Mouse (Mus musculus) brown adipose tissue, adult 24 weeks (tissue): ENCODE measurements around the gene Gsto1. TPM values are rescaled to one million over a fixed set of nuclear protein-coding genes. Genes with fewer than 3 reads are reported as not detected.

ENCODE experiments used
- H3K27ac ChIP-seq: fragments of 200-500 bp; replicated peaks from 2 replicates; pipeline ENCODE4 v1.5.1; 2012; ENCODE audit warnings: low read depth, mild to moderate bottlenecking, low read length
- H3K4me1 ChIP-seq: fragments of 200-500 bp; 2 replicates; pipeline ENCODE4 v1.6.1; 2012; ENCODE audit warnings: low read length, mixed read lengths; ENCODE audit not compliant: control insufficient read depth, insufficient read depth, insufficient read length
- H3K4me3 ChIP-seq: fragments of 200-500 bp; 2 replicates; pipeline ENCODE4 v1.5.1; 2012; ENCODE audit warnings: low read depth, mild to moderate bottlenecking, low read length, moderate library complexity; ENCODE audit not compliant: insufficient read depth
- polyA plus RNA-seq: library from polyadenylated mRNA; stranded (reverse); fragments of >200 nt; gene quantifications from 2 replicates; pipeline ENCODE4 v1.2.4, GENCODE M21; 2012; ENCODE audit not compliant: missing spikeins, insufficient read depth, insufficient read length

Gsto1 gene
- polyA plus RNA-seq = 148 and 196 TPM in 2 replicates

DNA sequence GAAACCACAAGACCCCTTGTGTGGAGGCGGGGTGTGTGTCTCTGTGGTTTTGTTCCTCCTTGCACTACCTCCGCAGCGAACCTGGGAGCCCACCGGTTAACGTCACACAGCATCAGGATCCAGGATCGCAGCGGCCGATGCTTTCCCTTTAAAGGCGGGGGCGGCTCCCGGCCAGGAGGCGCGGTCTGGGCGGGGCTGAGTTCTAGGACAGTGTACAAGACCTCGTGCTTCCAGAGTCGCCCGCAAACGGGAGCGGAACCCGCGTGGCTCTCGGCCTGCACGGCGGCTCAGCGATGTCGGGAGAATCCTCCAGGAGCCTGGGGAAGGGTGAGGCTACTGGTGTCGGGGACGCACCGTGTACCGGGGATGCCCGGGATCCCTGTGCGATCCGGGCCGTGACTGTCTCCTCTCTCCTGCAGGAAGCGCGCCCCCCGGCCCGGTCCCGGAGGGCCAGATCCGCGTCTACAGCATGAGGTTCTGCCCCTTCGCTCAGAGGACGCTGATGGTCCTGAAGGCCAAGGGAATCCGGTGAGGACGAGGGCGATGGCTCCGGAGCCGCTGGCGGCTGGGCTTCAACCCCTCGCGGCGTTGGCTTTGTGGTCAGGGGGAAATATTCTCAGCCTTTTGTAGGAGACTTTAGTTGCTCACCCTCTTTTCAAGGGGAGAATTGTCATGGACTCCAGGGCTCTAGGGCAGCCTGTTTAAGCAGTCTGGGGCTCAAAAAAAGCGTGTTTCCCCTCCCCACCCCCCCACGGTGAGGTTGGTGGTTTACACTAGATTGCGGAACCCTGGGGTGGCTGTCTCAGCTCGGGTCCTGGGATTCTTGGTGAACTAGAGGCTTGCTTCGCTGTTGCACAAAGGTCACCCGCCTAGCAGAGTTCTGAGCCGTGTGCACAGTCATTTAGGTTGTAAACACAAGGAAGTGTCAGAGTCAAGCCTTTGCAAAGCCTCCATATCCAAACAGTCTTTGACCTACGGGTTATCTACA, at the start of gene Gsto1:
Gene Gsto1 (plus strand): TSS at position 175 of the 988 bp plus-strand sequence.
- Histone ChIP-seq H3K4me3 (peak within 1 kb of the TSS; percentile 76), H3K27ac (no peak within 1 kb of the TSS), H3K4me1 (no peaks in the 10 kb centered on the region)

DNA sequence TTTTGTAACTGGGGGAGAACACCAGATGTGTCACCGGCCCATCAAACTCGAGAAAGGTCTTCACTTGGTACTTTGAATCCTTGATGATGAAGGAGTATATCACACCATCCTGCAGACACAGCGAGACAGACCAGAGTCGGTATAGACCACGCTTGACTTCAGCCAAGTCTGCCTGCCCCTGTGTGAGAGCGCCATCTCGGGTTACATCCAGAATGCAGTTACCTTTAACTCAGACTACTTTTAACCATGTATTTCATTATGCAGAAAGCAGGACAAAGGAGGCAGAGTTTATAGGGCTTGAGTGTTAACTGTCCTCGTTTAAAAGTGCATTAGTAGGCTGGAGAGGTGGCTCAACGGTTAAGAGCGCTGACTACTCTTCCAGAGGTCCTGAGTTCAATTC, 42.7 kb upstream of the Gsto1 start:
- H3K4me3 ChIP-seq = no peak overlapping the region
- no peaks in the 10 kb centered on the region for H3K4me1 ChIP-seq
- no peak overlapping the region for H3K27ac ChIP-seq

DNA sequence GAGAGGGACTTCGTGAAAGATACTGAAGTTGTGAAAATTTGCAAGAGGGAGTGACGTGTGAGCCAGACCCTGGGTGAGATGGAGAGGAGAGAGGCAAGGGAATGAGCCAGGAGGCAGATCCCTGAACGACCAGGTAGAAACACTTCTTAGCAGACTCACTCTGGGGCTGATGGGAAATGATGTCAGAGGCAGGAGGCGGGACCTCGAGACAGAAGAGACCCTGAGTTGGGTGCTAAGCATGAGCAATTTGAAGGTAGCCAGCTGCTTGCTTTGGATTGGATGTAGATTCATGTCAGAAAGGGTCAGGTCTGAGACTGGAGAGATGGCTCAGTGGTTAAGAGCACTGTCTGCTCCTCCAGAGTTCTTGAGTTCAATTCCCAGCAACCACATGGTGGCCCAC, 40.0 kb upstream of the Gsto1 start:
- no peak overlapping the region for H3K27ac ChIP-seq
- no peaks in the 10 kb centered on the region for H3K4me1 ChIP-seq
- no peak overlapping the region for H3K4me3 ChIP-seq

DNA sequence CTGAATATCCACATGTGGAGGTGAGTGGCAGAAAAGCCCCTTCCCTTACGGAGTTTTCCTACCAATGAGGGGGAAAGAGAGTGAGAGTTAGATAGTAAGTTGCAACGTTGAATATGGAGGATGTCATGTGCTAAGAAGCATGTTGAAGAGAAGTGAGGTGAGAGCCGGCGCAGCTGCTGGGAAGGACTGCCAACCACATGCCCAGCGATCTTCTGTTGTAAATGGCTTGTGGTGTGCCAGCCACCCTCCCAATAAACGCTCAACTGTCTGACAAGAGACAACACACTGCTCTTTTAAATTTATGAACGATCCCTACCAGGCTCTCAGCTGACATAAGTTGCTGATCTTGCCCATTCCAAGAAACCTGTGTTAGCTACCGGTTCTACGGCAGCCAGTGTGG, 37.1 kb upstream of the Gsto1 start:
- Histone ChIP-seq H3K27ac (no peak overlapping the region), H3K4me1 (no peaks in the 10 kb centered on the region)

DNA sequence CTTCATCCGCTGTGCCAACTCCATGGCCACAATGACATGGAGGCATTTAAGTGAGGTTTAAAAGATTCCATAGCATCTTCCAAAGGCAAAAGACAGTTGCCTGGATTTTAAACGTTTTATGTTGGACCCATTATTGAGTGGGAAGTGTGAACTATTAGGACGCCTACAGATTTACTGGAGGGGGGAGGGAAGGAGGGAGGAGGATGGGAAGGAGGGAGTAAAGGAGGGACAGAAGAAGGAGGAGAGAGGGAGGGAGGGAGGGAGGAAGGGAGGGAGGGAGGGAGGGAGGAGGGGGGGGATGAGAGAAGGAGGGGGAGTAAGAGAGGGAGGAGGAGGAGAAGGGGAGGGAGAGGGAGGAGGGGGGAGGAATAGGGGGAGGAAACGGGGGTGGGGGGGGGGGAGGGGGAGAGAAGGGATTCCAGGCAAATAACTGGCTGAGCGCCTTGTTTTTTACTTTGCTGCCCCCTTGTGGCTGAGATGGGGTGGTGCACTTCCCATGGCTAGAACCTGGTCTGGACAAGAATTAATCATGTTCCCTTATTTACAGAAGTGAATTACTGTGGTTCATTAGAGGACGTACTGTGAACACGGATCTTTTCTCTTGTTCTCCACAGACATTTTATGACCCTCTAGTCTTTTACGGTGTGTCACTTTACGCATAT, 33.8 kb upstream of the Gsto1 start:
- H3K4me1 ChIP-seq = no peaks in the 10 kb centered on the region
- H3K4me3 ChIP-seq = no peak overlapping the region
- H3K27ac ChIP-seq = no peak overlapping the region

More for the DNA sequence above, 37.1 kb upstream of the Gsto1 start:
- H3K4me3 ChIP-seq = no peak overlapping the region

DNA sequence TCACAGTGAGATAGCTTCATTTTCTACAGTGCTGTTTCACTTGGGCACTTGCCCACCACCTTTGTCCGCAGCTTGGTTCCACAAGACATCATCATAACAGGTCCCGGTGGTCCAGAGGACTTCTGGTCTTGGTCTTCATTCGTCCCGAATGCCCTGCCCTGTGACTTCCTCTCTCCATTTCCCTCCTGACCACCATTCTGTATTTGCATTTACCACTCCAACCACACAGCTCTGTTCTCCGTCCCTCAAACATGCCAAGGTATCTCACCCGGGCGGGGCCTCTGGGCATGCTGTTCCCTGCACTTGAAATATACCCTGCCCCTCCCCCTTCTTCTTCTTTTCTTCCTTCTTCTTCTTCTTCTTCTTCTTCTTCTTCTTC, 33.3 kb upstream of the Gsto1 start:
- no peak overlapping the region for H3K4me3 ChIP-seq
- no peaks in the 10 kb centered on the region for H3K4me1 ChIP-seq
- H3K27ac ChIP-seq = no peak overlapping the region

DNA sequence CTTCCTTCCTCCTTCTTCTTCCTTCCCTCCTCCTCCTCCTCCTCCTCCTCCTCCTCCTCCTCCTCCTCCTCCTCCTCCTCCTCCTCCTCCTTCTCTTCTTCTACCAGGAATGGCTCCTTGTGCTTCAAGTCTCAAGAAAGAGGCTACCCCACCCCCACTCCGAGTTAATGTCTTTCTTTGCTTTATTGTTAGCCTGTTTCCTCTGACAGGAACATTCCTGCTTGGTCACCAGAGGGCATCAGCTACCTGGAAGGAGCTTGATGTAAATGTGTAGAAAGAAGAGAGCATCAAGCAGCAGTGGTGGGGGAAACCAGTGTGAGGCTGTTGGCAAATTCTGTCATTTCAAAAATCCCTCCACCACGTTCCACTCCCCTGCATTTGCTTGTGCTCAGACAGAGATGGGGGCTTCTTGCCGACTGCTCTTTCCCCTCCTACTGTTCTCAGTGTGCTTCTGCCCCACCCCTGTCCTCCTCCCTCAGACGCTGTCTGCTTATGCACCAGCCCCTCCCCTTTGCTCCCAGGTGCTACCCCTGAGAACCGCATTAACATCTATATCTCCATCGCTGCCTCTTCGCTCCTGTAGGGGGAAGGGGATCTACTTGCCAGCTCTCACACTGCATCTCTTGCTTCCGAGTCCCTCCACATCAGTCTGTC, 32.5 kb upstream of the Gsto1 start:
- Histone ChIP-seq H3K4me3 (no peak overlapping the region), H3K4me1 (no peaks in the 10 kb centered on the region)

DNA sequence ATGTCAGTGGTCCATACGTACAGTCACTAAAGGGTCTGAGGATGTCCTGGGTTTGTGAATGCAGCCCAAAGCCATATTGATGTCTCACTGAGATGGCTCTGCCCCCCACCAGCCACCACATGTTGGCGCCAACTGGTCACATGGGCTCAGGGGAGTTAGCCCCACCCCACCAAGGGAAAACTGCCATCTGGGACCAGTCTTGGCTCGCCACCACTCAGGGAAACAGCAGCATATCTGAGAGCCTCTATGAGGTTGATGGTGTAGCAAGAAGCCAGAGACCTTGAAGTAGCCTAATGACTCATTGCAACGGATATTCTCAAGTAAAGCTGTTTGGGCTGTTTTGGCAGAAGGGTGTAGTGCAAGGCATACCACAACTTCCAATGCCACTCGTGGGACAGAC, 30.7 kb upstream of the Gsto1 start:
- H3K27ac ChIP-seq = no peak overlapping the region
- H3K4me3 ChIP-seq = no peak overlapping the region
- H3K4me1 ChIP-seq = no peaks in the 10 kb centered on the region

More for the DNA sequence above, 32.5 kb upstream of the Gsto1 start:
- no peak overlapping the region for H3K27ac ChIP-seq

DNA sequence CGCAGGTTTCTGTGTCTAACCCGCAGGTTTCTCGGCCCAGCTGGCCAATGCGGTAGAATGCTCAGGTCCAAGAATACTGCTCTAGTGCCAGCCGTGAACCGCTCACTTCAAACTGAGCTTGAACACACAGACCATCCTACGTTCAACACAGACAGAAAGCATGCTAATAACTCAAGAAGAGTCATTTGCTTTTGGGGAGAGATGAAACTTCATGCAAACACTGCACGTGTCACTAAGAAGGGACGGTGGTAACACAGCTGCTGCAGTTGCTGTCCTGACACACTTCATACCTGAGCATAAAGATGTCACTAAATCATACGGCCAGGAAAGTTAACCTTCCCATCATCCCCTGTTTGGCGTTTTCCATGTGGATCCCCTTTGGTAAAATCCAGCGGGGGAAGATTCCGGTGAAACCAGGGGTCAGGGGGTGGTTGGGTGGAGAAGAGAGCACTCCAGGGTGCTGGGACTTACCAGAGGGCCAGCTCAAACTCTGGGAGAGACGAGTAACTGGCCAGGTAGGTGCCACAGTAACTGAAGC, 24.8 kb upstream of the Gsto1 start:
- H3K4me3 ChIP-seq = no peak overlapping the region
- no peak overlapping the region for H3K27ac ChIP-seq

DNA sequence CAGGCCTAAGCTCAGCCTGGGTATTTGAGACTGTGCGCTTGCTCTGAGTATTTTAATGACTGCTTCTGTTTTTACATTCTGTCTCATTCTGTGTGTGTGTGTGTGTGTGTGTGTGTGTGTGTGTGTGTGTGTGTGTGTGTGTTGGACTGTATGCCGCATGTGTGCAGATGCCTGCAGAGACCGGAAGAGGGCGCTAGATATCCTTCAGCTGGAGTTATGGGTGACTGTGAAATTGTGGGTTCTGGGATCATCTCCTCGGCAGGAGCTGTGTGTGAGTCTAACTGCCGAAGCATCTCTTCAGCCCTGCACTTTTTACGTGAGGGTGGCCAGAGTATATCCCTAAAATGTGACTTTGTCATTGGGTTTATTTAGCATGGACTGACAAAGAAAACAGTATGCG, 23.7 kb upstream of the Gsto1 start:
- H3K27ac ChIP-seq = no peak overlapping the region
- H3K4me1 ChIP-seq = no peaks in the 10 kb centered on the region
- no peak overlapping the region for H3K4me3 ChIP-seq

More for the DNA sequence above, 24.8 kb upstream of the Gsto1 start:
- no peaks in the 10 kb centered on the region for H3K4me1 ChIP-seq

DNA sequence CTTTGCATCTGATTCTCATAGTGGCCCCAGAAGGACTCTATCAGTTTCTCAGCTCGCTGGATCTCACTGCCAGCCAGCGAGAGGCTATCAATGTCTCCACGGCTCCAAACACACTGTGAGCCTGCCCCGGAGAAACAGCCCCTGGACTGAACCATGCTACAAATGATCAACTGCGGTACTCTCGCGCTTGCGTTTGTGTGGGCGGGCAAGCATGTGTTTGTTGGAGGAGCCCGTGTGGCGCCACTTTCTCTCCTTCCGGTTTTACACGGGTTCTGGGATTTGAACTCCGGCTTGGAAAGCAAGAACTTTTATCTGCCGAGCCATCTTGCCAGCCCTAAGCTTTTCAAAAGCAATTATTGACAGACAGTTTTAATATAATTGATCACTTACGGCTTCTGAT, 22.5 kb upstream of the Gsto1 start:
- H3K4me1 ChIP-seq = no peaks in the 10 kb centered on the region
- no peak overlapping the region for H3K4me3 ChIP-seq
- H3K27ac ChIP-seq = no peak overlapping the region

DNA sequence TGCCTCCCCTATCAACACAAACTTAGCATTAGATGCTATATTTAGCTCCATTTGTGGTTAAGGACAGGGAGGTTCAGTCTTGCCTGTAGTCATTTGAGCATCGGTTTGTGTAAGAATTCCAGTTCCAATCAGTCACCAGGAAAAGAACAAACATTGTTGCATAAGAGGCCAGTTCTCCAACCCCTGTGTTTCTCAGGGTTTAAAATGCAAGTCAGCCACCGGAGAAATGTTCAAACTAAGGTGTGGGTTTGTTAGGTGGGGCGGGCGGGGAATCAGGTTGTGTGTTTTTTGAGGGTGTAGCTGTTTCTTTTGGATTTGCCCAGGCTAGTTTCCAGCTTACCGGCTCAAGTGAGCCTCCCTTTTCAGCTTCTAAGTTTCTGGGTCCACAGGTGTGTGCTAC, 20.2 kb upstream of the Gsto1 start:
- Histone ChIP-seq H3K27ac (no peak overlapping the region), H3K4me1 (no peaks in the 10 kb centered on the region), H3K4me3 (no peak overlapping the region)

DNA sequence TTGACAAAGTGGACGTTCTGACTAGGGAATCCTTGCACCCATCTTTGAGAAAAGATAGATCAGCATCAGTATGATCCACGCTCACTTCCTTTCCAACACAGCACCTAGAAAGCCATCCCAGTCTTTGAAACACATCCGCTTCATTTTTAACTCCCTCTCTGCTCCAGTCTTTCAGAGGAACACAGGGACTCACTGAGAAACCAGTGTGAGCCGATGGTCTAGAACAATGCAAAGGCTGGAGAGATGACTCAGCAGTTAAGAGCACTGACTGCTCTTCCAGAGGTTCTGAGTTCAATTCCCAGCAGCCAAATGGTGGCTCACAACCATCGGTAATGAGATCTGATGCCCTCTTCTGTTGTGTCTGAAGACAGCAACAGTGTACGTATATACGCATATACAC, 19.0 kb upstream of the Gsto1 start:
- no peak overlapping the region for H3K4me3 ChIP-seq
- H3K4me1 ChIP-seq = no peaks in the 10 kb centered on the region
- H3K27ac ChIP-seq = no peak overlapping the region

DNA sequence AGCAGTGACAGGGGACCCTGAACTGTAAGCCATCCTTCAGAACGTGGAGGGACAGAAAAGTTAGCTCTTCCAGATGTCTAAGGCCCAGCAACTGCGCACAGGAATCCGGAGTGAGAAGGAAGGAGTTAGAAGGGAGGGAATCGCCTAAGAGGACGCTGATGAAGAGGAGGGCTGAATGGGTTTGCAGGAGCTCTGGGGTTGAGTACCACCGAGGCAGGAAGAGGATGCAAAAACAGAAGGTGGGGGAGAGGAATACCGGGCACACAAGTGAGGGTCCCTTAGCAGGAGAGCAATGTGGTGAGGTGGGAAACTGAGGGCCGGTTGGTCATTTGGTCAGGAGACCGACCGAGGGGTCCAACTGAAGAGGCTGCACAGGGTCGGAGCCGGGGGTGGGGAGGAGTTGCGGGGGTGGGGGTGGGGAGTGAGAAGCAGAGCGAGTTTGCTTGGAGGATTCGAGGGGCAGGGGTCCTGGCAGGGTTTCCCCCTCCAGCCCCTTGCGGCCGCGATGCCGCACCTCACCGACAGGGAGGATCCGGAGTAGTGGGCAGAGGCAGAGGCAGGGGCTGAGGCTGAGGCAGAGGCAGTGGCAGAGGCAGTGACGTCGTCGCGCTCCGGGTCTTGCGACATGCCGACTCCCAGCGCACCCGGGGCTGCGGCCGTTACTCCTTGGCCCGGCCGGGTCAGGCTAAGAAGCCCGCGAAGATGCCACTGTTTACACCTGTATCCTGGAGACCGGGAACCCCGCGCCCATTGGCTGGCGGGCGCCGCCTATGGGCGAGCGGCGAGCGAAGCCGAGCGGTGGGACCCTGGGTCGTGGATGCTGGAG, 17.9 kb upstream of the Gsto1 start:
- H3K4me3 ChIP-seq = peak overlapping the region; percentile 44
- no peaks in the 10 kb centered on the region for H3K4me1 ChIP-seq

More for the DNA sequence above, 17.9 kb upstream of the Gsto1 start:
- no peak overlapping the region for H3K27ac ChIP-seq
